Mouse (Mus musculus): Measurements from ENCODE around the gene Tbxa2r.

GRCm38 (mm10) chr10:81288601-81289000 lies 39.9 kb upstream of the Tbxa2r start:
- no peak for TF ChIP-seq POLR2A (IDR thresholded peaks at IDR 0.05; ENCODE audit: insufficient read length, low read depth)
- TF ChIP-seq E2F4 (IDR thresholded peaks at IDR 0.05; ENCODE audit: insufficient read depth): no peak
- TF ChIP-seq TCF12 (IDR thresholded peaks at IDR 0.05; ENCODE audit: insufficient read depth, poor library complexity, severe bottlenecking): no peak
- TF ChIP-seq MAX (IDR thresholded peaks at IDR 0.05; ENCODE audit: low read depth): no peak
- no peak for TF ChIP-seq MYOG (IDR thresholded peaks at IDR 0.05; ENCODE audit: control insufficient read depth in 1 of 3, insufficient read depth in 1 of 3, insufficient read length in 2 of 3, low read depth in 2 of 3)
- no peak for TF ChIP-seq USF1 (IDR thresholded peaks at IDR 0.05; ENCODE audit: low read depth)
- TF ChIP-seq CEBPB (IDR thresholded peaks at IDR 0.05; ENCODE audit: insufficient read depth, poor library complexity, severe bottlenecking): no peak
- TF ChIP-seq POLR2AphosphoS2 (IDR thresholded peaks at IDR 0.05; ENCODE audit: insufficient read length, low read depth): no peak
